Mouse (Mus musculus): ENCODE measurements at regions not wholly inside any gene's neighbourhood (a gene's known extent, or its start where the extent isn't known, plus 50 kb on each side); places are given as distances from the start of the nearest gene placed in this dataset.
A peak's percentile ranks its signal among the peaks of the same experiment; 100 is the strongest.
"Not testable (repeated sequence)": the region's sequence is repeated elsewhere in the genome, so short reads cannot be mapped to it uniquely, and the experiment has no call there.

GRCm38 (mm10) chr2:179148667-179149066 is 293.6 kb upstream of the Cdh4 start:
- DNase-seq, result no peak

GRCm38 (mm10) chr2:179158881-179159280 is 283.4 kb upstream of the Cdh4 start:
- no peak for DNase-seq

GRCm38 (mm10) chr2:179163116-179163515 is 279.1 kb upstream of the Cdh4 start:
- no peak for DNase-seq

DNA sequence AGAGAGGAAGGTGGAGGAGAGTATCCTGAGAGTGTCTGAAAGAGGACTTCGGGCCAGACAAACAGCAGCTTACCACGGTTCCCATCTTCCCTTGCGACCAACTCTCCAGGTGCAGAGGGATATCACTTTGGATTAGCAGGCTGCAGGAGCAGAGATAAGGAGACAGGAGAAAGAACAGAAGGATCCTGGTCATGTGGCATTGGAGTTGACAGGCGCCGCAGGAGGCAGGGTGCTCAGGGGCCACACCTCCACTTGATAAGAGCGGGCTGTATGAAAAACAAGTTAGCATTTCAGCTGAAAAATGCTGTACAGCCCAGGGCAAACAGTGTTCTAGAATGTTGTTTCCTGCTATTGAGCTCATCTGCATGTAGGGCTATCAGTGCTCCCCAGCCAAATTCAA is 272.1 kb upstream of the Cdh4 start:
- DNase-seq, result no peak

DNA sequence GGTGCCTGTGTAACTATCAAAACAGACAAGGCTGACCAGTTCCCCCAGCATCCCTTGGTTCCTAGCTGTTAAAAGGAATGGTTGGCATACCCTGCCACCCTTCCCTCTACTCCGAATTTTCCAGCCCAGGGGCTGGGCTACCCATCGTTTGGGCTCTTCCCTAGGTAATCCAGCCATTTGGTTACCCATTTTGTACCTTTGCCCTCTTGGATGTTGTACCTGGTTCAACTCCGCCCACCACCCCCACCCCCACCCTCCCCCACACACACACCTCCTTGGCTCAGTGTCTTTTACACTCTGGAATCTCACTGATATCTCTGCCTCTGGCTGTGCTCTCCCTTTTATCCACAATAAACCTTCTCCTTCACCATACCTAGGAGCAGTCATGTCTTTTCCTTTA is 271.6 kb upstream of the Cdh4 start:
- DNase-seq, result peak; percentile 5 to 31

DNA sequence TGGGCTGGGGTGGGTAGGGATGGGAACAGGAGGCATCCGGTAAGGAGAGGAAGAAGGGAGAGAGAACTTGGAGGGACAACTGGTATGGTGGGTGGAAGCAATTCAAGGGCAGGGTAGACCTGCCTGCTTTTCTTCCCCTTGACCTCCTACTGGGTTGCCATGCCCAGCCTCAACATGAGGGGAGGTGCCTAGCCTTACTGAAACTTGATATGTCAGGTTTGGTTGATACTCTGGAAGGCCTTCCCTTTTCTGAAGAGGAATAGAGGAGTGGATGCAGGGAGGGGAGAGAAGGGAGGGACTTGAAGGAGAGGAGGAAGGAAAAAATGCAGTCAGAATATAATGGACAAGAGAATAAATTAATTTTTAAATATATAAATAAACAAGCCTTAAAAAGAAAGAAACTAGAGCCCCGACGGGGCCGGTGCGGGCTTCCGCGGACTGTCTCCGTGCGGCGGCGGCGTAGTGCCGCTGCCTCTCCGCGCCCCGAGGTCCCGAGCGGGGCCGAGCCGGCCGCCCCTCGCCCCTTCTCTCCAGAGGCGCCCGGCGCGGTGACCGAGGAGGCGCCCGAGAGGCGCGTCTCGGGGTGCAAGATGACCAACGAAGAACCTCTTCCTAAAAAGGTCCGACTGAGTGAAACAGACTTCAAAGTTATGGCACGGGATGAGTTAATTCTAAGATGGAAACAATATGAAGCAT is 265.2 kb upstream of the Cdh4 start:
- DNase-seq, result not testable (repeated sequence)

DNA sequence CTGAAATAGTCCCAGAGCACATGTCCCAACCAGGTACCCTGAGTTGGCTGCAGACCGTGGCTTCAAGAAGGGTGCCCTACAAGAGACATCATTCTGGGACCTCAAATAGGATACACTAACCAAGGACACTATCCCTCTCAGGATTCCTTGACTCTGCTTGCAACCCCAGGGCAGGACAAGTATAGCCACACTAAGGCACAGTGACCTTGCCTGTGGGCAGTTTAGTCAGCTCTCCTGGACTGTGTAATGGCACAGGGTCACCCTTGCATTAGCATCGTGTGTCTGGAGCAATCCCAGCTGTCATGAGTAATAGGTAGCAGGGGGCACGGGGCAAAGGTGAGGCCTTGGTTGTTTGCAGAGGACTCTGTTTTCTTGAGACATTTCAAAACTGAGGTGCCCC is 260.9 kb upstream of the Cdh4 start:
- DNase-seq, result no peak

DNA sequence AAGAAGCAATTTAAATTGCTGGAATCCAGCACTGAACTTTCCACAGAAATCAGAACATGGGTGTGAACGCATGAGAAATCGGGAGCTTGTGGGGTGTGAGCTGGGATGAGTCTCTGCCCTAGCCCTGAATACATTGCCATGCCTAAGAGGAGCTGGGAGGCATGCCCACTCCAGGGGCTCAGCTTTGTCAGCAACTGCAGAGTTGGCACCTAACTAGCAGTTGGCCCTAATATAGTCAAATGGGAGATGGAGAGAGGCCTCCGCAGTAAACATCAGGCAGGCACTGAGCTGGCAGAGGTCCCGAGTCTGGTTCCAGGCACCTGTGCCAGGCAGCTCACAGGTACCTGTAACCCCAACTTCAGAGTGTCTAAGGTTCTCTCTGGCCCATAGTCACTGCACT is 260.1 kb upstream of the Cdh4 start:
- no peak for DNase-seq

DNA sequence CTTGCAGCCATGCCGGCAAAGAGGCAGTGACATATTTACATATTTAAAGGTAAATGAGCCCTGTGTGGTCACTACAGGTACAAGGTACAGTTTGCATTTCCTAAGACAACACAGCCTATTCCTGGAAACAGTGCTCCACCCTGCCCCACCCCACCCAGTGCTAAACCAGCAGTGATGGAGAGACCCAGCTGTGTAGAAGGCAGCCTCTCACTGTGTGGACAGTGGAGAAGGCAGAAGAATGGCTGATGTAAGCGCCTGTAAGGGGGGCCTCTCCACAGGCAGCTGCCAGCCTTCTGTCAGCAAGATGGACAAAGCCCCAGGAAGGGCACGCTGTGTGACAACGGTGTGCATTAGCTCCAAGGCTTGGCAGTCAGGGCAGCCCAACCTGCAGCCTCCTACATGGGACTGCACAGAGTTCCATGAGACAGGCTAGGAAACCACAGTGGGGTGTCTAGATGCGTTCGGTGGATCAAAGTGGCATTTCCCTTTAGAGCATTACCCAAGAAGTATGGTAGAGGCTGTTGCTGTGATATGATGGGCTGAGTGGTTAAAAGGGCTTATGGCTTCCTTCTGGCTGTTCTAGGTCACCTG is 249.2 kb upstream of the Cdh4 start:
- DNase-seq, result no peak

GRCm38 (mm10) chr2:179193507-179194160 is 248.6 kb upstream of the Cdh4 start:
- DNase-seq, result peak; percentile 48 to 78

DNA sequence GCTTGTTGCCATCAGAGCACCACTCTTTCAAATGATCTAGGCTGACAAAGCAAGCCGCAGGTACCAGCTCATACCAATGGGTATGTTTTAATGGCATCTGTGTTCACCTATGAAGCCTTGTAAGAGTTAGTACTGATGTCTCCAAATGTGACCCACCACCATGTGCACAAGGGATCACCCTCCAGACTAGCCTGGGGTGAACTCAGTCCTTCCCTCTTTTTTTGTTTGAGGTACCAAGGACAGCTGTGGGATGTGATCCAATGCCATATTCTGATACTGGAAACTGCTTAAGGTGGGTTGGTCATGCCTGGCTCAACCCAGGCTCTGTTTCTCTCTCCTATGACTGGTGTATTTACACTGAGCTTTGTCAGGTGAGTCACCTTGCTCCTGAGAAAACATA is 244.8 kb upstream of the Cdh4 start:
- DNase-seq, result no peak

DNA sequence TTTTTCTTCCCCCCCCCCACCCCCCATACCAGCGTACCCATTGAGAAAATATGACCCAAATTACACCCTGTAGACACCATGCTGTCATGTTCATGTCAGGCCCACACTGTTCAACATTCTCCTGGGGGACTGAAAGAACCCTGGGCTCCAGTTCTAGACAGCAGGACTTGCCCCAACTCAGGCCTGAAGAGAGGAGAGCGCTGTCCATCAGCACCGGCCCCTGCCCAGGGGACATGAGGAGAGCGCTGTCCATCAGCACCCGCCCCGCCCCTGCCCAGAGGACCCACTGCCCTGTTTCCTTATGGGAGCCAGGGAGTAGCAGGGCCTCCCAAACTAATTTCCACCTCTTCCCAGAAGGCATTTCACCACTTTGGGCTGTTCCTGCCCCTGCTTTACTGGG is 241.7 kb upstream of the Cdh4 start:
- DNase-seq, result no peak

DNA sequence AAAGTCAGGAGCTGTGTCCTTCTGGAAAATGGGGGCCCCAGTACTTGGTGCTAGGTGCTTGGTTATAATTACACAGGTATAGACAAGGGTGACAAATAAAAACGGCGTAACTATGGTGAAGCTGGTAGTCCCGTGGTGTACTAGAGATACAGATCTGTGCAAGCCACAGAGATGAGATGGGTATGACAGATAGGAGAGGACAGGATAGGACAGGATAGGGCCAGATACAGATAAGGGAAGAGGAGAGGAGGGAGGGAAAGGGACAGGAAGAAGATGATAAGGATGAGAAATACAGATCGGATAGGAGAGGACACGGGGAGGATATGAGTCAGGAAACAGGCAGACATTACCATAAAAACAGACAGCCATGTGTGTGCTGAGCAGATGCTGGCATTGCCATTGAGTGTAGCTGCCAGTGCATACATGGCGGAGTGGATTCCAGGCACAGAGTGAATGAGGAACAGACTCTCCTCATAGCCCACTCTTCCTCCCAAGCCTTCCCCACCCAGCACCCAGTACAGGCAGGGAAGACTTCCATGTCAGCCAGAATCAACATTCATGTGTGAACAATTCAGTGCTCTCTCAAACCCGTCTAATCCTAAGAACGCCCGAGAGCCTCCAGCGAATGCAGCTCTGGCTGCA is 231.9 kb upstream of the Cdh4 start:
- DNase-seq, result no peak

- DNase-seq, result no peak
Observed at GRCm38 (mm10) chr2:179216773-179217172, 225.5 kb upstream of the Cdh4 start.

DNA sequence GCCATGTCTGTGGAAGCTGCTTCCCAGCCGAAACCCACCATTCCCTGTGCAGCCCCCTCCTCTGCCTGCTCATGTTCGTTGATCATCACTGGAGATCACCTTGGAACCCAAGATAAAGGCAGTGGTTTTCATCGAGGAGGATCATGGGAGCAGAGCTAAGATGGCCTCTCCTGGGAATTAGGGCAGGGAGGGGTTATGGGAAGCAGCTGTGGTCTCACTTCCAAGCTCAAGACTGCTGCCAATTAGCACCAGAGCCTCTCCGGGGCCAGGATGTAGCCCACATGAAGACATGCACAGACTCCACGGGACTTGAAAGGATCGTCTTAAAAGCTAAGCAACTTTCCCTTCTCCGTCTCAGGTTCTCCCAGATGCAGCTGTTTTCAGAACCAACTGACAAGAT is 214.1 kb upstream of the Cdh4 start:
- DNase-seq, result no peak

DNA sequence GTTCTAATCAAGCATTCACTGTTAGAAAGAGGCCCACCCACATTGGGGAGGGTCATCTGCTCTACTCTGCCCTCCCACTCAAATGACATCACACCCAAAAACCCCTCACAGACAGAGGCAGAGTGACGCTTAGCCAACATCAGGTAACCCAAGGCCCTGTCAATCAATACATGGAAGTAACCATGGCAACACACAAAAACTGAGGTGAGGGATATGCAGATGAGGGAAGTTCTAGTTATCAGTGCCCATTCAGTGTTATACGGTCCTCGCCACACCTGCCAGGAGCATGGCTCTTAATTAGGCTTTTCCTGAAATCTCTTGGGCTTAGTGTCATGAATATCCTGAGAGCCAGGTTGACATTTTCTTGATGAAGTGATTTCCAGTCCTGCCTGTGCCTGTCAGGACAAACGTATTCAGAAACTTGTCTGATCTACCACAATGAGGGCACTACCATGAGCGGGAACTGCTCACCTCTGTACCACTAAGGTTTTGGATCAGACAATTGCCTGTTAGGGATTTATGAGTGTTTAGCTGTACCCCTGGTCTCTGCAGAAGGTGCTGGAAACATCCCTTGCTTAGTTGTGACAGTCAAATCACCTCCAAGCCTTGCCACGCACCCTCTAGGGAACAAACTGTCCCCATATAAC is 210.4 kb upstream of the Cdh4 start:
- no peak for DNase-seq

GRCm38 (mm10) chr2:179238166-179238565 is 204.1 kb upstream of the Cdh4 start:
- no peak for DNase-seq

DNA sequence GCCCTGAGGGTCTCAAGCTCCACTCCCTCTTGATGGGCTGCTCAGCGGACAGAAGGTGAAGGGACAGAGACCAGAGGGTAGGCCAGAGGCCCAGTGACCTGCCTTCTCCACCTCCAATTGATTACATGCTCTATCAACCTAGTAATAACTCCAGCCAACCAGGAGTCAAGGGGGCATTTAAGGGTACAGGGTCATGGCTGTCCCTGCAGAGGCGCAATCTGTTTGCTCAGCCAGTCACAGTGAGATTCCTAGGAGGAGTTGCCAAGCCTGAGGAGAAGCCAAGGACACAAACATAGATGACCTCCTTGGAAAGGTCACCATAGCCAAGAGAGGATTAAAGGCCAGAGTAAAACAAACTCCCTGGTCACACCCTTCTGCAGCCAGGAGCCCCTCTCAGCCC is 181.3 kb upstream of the Cdh4 start:
- DNase-seq, result no peak

- no peak for DNase-seq
Observed at GRCm38 (mm10) chr2:179263888-179264287, 178.3 kb upstream of the Cdh4 start.

GRCm38 (mm10) chr2:179265436-179265835 is 176.8 kb upstream of the Cdh4 start:
- no peak for DNase-seq

GRCm38 (mm10) chr2:179277204-179277886 is 164.9 kb upstream of the Cdh4 start:
- no peak for DNase-seq

- no peak for DNase-seq
Observed at GRCm38 (mm10) chr2:179277887-179278282, 164.3 kb upstream of the Cdh4 start.

GRCm38 (mm10) chr2:179282276-179282675 is 160.0 kb upstream of the Cdh4 start:
- no peak for DNase-seq
